Comparison of ENCODE assay signal across 30 mouse cellular contexts in the genomic region with DNA sequence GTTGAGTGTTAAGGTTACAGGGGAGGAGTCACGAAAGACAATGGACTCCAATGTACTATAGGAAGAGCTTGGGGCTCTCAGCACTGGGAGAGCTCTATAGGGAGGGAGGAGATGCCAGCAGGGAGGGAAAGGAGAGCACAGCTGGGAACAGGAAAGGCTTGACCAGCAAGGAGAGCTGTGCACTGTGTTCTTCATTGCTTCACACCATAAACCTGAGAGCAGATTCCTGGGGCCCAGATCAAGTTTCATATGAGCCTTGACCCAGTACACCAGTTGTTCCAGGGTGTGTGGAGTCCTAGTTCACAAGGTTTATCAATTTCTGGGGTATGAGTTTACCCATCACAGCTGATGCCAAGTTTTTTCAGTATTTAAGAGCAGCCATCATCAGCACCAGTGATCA.
DNase-seq lines count a peak whose midpoint lies in the region; ATAC-seq and TF ChIP-seq lines count a peak whose summit lies in the region.
"Had no signal": no experiment of that assay in that cellular context is flagged by ENCODE, and none has a peak within 500 bp of the region (broad histone marks: within the 10 kb centered on the region; RNA-seq: fewer than 3 reads in every experiment).

No protein-coding gene starts in this region.

- H3K4me3 ChIP-seq in heart, embryonic 12.5 days = no peak overlapping the region
- H3K4me3 ChIP-seq in hindbrain, embryonic 16.5 days (ENCODE audit: low read length) = no peak overlapping the region
- no peak overlapping the region for H3K4me3 ChIP-seq in hindbrain, embryonic 12.5 days
- H3K4me3 ChIP-seq in embryonic fibroblast, embryonic 13.5 days (ENCODE audit: insufficient read depth, low read length) = no peak overlapping the region
- H3K4me3 ChIP-seq: embryonic facial prominence, embryonic 10.5 days; embryonic facial prominence, embryonic 15.5 days; forebrain, embryonic 13.5 days had no signal

- WGBS in heart, embryonic 12.5 days = 47% methylated on average over 1 of the region's 1 CpGs
- 33% methylated on average over 1 of the region's 1 CpGs for WGBS in hindbrain, embryonic 16.5 days
- 25% methylated on average over 1 of the region's 1 CpGs for WGBS in hindbrain, embryonic 12.5 days

- no peak overlapping the region for H3K9ac ChIP-seq in heart, embryonic 12.5 days
- H3K9ac ChIP-seq in hindbrain, embryonic 16.5 days (ENCODE audit: low read depth, low read length) = no peak overlapping the region
- no peak overlapping the region for H3K9ac ChIP-seq in hindbrain, embryonic 12.5 days
- H3K9ac ChIP-seq: embryonic facial prominence, embryonic 15.5 days; forebrain, embryonic 13.5 days; liver, embryonic 14.5 days had no signal

- H3K27me3 ChIP-seq in heart, embryonic 12.5 days (replicated peaks) = no peaks in the 10 kb centered on the region
- H3K27me3 ChIP-seq in hindbrain, embryonic 16.5 days (replicated peaks; ENCODE audit: control insufficient read depth, insufficient read depth, low read length) = no peaks in the 10 kb centered on the region
- H3K27me3 ChIP-seq in hindbrain, embryonic 12.5 days = no peaks in the 10 kb centered on the region
- H3K27me3 ChIP-seq: embryonic facial prominence, embryonic 15.5 days; forebrain, embryonic 13.5 days had no signal

- TF ChIP-seq POLR2A in embryonic fibroblast, embryonic 13.5 days (IDR thresholded peaks at IDR 0.05; ENCODE audit: low read depth, low read length) = no peak

- no peak overlapping the region for H3K4me2 ChIP-seq in heart, embryonic 12.5 days
- no peak overlapping the region for H3K4me2 ChIP-seq in hindbrain, embryonic 16.5 days (ENCODE audit: low read length)
- H3K4me2 ChIP-seq in hindbrain, embryonic 12.5 days (replicated peaks) = no peak overlapping the region
- H3K4me2 ChIP-seq: embryonic facial prominence, embryonic 15.5 days; forebrain, embryonic 13.5 days had no signal

- no peak for DNase-seq in heart, postnatal 10 days
- peak; percentile 7 for DNase-seq in R1 (ENCODE audit: low read depth, low spot score)
- DNase-seq: adrenal gland, adult 2 months; B cell, adult 2 months; cerebellum, adult 2 months; cerebellum, postnatal 14 days; heart, adult 11 months; heart, postnatal 36 days; kidney, adult 2 months; kidney, postnatal 14 days; liver; lung, adult 2 months; lung, postnatal 10 days; midbrain, embryonic 14.5 days; right cerebral cortex, adult 18-20 months; thymus, adult 18-20 months; thymus, postnatal 25 days had no signal

- intact Hi-C loops in heart, postnatal 10 days (cut with DNase I) = no loop called here

- no peak for ATAC-seq in heart, embryonic 12.5 days (ENCODE audit: insufficient number of reproducible peaks, low FRiP score)
- no peak for ATAC-seq in hindbrain, embryonic 16.5 days
- ATAC-seq in hindbrain, embryonic 12.5 days (ENCODE audit: low FRiP score) = no peak
- ATAC-seq in megakaryocyte-erythroid progenitor cell, adult 5-6 weeks (replicated peaks; ENCODE audit: low FRiP score, low TSS enrichment, poor library complexity, severe bottlenecking) = no peak
- ATAC-seq: activated CD4-positive, CD25-positive, alpha-beta regulatory T cell, adult 4 months; forebrain, embryonic 13.5 days; inflammation-experienced regulatory T-cells, adult 6 months had no signal

- TF ChIP-seq CTCF in embryonic fibroblast, embryonic 13.5 days (IDR thresholded peaks at IDR 0.05; ENCODE audit: borderline replicate concordance, insufficient read depth, low read length) = no peak

- no peaks in the 10 kb centered on the region for H3K9me3 ChIP-seq in heart, embryonic 12.5 days (replicated peaks)
- no peaks in the 10 kb centered on the region for H3K9me3 ChIP-seq in hindbrain, embryonic 16.5 days (ENCODE audit: control insufficient read depth, low read length)
- no peaks in the 10 kb centered on the region for H3K9me3 ChIP-seq in hindbrain, embryonic 12.5 days (replicated peaks)
- H3K9me3 ChIP-seq: embryonic facial prominence, embryonic 10.5 days; embryonic facial prominence, embryonic 15.5 days; forebrain, embryonic 13.5 days had no signal

- H3K4me1 ChIP-seq in heart, embryonic 12.5 days (replicated peaks) = peaks cover 5% of the 10 kb centered on the region
- no peaks in the 10 kb centered on the region; the same call in 1 of the 2 replicates for H3K4me1 ChIP-seq in hindbrain, embryonic 16.5 days (ENCODE audit: control insufficient read depth, insufficient read depth, low read depth, low read length)
- H3K4me1 ChIP-seq in hindbrain, embryonic 12.5 days = no peaks in the 10 kb centered on the region
- H3K4me1 ChIP-seq in embryonic fibroblast, embryonic 13.5 days (ENCODE audit: control insufficient read depth, insufficient read depth, low read length) = peaks cover 7% of the 10 kb centered on the region
- H3K4me1 ChIP-seq: embryonic facial prominence, embryonic 15.5 days; forebrain, embryonic 13.5 days had no signal

- H3K27ac ChIP-seq in heart, embryonic 12.5 days (ENCODE audit: poor library complexity, severe bottlenecking) = peak overlapping the region; percentile 47; the same call in 1 of the 2 replicates
- H3K27ac ChIP-seq in hindbrain, embryonic 16.5 days (ENCODE audit: low read depth, low read length) = peak overlapping the region; percentile 44; the same call in 1 of the 2 replicates
- no peak overlapping the region for H3K27ac ChIP-seq in hindbrain, embryonic 12.5 days
- peak overlapping the region; percentile 88 for H3K27ac ChIP-seq in embryonic fibroblast, embryonic 13.5 days (ENCODE audit: insufficient read depth, low read length)
- H3K27ac ChIP-seq: embryonic facial prominence, embryonic 10.5 days; embryonic facial prominence, embryonic 15.5 days; forebrain, embryonic 13.5 days; liver, embryonic 14.5 days; macrophage; stomach, postnatal 0 days had no signal

- no peaks in the 10 kb centered on the region for H3K36me3 ChIP-seq in heart, embryonic 12.5 days
- no peaks in the 10 kb centered on the region for H3K36me3 ChIP-seq in hindbrain, embryonic 16.5 days (ENCODE audit: control insufficient read depth, insufficient read depth, low read length)
- H3K36me3 ChIP-seq in hindbrain, embryonic 12.5 days = no peaks in the 10 kb centered on the region
- H3K36me3 ChIP-seq: embryonic facial prominence, embryonic 10.5 days; embryonic facial prominence, embryonic 15.5 days had no signal
